Mouse (Mus musculus) spleen, adult 2 months (tissue): ENCODE measurements around the gene Ephb1. TPM values are rescaled to one million over a fixed set of nuclear protein-coding genes. Genes with fewer than 3 reads are reported as not detected.

Experiments
- DNase-seq, 2 experiments: peaks; one replicate each; pipeline versions ENCODE4 v3.0.0 to v3.0.0-alpha.2; 2012 to 2021; ENCODE audit warnings: low spot score in 2 of 2, low read depth in 1 of 2
- H3K27ac ChIP-seq: fragments of 200-500 bp; 2 replicates; pipeline ENCODE4 v1.5.1; 2012; ENCODE audit warnings: low read length, inconsistent platforms; ENCODE audit not compliant: insufficient read depth
- H3K27me3 ChIP-seq: fragments of 200-500 bp; 2 replicates; pipeline ENCODE4 v1.6.1; 2012; ENCODE audit warnings: mild to moderate bottlenecking, moderate library complexity, low read length, inconsistent platforms; ENCODE audit not compliant: control insufficient read depth, insufficient read depth
- H3K36me3 ChIP-seq: fragments of 200-500 bp; 2 replicates; pipeline ENCODE4 v1.6.1; 2012; ENCODE audit warnings: mild to moderate bottlenecking, low read length, inconsistent platforms; ENCODE audit not compliant: control insufficient read depth, insufficient read depth
- H3K4me1 ChIP-seq: fragments of 200-500 bp; 2 replicates; pipeline ENCODE4 v1.6.1; 2011; ENCODE audit warnings: inconsistent platforms; ENCODE audit not compliant: control insufficient read depth, insufficient read depth, insufficient read length
- H3K4me3 ChIP-seq: fragments of 200-500 bp; 2 replicates; pipeline ENCODE4 v1.5.1; 2011; ENCODE audit warnings: mild to moderate bottlenecking, inconsistent platforms; ENCODE audit not compliant: insufficient read depth, insufficient read length; ENCODE audit errors: extremely low read depth
- CTCF ChIP-seq: fragments of 200-500 bp; IDR thresholded peaks from 2 replicates; pipeline ENCODE4 v1.5.1; 2011; ENCODE audit warnings: mild to moderate bottlenecking, inconsistent platforms; ENCODE audit not compliant: insufficient read depth, insufficient read length, insufficient replicate concordance; ENCODE audit errors: extremely low read depth
- POLR2A ChIP-seq: fragments of 200-500 bp; IDR thresholded peaks from 2 replicates; pipeline ENCODE4 v1.6.1; 2011; ENCODE audit warnings: low read depth, low read length, inconsistent platforms
- WGBS: fragments of 180-500 bp; shearing (Covaris S2); methylation state at CpG from one replicate; pipeline ENCODE4 v1.1.7; 2018; 5-methylcytosine and 5-hydroxymethylcytosine counted together
- polyA plus RNA-seq: library from polyadenylated mRNA; depleted of rRNA; stranded (reverse); fragments of >200 nt; gene quantifications from 2 replicates; pipeline ENCODE4 v1.2.3, GENCODE M21; 2012

The Ephb1 gene
- polyA plus RNA-seq, 1 experiment: 0.32 TPM

DNA sequence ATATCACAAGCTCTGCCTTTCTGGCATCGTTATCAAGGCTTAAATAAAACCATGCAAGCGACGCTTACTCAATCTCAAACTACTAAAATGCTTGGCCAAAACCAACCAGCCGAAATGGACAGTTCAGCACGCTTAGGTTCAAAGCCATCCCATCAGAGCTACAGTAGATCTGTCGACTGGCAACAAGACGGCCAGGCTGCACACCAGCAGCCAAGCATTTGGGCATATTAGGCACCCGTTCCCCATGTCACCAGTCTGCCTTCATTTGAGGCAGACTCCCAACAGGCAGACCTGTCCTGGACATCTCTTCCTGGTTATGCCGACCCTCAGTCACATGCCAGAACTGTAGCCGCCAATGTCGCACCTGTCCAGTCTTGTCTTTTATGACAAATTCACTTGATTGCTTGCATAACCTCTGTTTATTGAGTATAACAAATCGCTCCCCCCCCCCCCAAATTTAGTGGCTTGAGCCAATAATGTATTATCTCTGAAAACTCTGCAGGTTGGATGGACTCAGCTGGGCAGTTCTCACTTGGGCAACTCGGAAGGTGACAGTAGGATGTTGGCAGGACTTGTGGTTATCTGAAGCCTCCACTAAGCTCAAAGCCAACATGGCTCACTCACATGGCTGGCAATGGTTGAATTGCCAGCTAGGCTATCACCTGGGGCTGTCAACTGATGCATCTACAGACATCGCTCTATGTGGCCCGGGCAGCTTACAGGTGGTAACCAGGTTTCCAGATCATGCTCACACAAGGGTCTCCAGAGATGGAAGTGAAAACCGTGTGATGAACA, 24.0 kb downstream of the Ephb1 start:
- Histone ChIP-seq H3K36me3 (no peaks in the 10 kb centered on the region), H3K4me3 (no peak overlapping the region), H3K4me1 (no peaks in the 10 kb centered on the region), H3K27ac (no peak overlapping the region), H3K27me3 (no peaks in the 10 kb centered on the region)
- no peak for DNase-seq
- TF ChIP-seq CTCF: no peak
- no peak for TF ChIP-seq POLR2A
- 91% methylated on average over 16 of the region's 16 CpGs for WGBS

DNA sequence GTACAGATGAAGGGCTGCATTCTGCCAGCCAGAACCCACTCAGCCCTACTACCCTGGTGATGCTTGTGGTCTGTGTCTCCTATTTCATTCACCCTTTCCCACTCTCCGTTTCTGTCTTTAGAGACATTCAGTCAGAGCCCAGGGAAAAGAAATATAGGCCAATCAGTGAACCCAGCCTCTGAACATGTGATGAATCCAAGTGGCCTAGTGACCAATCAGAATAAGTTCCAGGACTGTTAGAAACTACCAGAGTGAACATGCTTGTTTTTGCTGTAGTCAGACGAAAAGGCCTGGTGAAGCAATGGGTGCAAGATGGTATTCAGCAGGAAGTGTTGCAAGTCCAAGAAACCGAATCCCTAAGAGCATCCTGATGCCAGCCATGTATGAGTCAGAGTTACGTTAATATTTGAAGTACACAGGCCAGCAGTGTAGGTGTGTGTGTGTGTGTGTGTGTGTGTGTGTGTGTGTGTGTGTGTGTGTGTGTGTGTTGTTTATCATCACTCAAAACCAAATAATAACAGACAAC, 26.8 kb downstream of the Ephb1 start:
- DNase-seq: no peak
- Histone ChIP-seq H3K4me3 (no peak overlapping the region), H3K36me3 (no peaks in the 10 kb centered on the region), H3K27me3 (no peaks in the 10 kb centered on the region), H3K27ac (no peak overlapping the region), H3K4me1 (no peaks in the 10 kb centered on the region)
- TF ChIP-seq CTCF: no peak
- TF ChIP-seq POLR2A: no peak
- WGBS: 73% methylated on average over 4 of the region's 4 CpGs

DNA sequence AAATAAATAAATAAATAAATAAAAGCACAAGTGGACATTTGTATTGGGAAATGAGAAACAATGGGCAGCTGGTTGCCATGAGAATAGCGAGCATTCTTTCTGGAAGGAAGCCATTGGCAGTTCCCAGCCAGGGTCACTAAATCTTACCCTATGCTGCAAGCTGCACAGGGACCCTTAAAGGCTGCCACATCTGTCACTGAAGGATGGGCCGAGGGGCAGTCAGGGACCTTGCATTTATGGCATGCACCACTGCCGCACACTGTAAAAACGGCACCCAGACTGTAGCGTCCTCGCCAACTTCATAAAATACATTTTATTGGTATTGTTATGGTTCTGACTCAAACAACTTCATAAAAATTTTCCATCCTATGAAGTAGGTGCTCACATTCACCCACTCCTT, 39.1 kb downstream of the Ephb1 start:
- no peaks in the 10 kb centered on the region for H3K36me3 ChIP-seq
- no peak for DNase-seq
- whole genome bisulfite sequencing: 80% methylated on average over 6 of the region's 6 CpGs
- H3K4me3 ChIP-seq: no peak overlapping the region
- no peaks in the 10 kb centered on the region for H3K27me3 ChIP-seq
- TF ChIP-seq POLR2A: no peak
- TF ChIP-seq CTCF: no peak
- no peak overlapping the region for H3K27ac ChIP-seq
- no peaks in the 10 kb centered on the region for H3K4me1 ChIP-seq

DNA sequence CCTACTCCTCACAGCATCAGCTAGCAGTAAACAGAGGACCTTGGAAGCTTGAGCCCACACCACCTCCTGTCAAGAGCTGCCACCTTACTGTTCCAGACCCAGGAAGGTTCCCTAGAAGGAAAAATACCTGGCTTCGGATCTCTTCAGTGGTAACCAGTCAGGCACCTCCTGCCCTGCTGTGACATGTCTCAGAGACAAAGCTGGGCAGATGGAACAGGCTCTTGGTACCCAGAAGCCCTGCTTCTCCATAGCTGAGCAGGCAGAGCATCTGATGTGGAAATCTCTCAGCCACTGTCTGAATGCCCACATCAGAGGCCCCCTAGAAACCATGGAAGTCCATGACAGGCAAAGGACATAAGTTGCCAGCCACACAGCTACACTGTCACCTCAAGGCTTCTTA, 39.7 kb downstream of the Ephb1 start:
- no peaks in the 10 kb centered on the region for H3K4me1 ChIP-seq
- 76% methylated on average over 1 of the region's 1 CpGs for WGBS
- no peak overlapping the region for H3K4me3 ChIP-seq
- H3K27ac ChIP-seq: no peak overlapping the region
- DNase-seq: no peak
- no peak for TF ChIP-seq CTCF
- no peak for TF ChIP-seq POLR2A
- no peaks in the 10 kb centered on the region for H3K27me3 ChIP-seq
- H3K36me3 ChIP-seq: no peaks in the 10 kb centered on the region

DNA sequence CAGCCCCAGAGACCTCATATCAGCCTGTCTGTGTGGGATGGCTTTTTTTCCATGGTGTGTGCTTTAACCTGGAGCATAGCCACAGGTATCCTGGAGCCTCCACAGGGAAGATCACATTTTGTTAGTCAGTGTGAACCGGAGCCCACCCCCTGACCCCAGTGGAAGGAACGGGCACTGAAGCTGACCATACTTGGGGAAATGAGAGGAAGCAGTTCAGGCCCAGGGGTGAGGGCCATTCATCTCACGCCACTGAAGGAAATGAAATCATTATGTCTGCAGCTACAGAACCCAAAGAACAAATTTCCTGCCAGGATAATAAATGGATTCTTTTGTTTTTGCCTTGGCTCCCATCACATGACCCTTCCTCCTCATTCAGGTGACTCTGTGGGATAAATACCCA, 44.1 kb downstream of the Ephb1 start:
- 40% methylated on average over 3 of the region's 3 CpGs for WGBS
- Histone ChIP-seq H3K27ac (no peak overlapping the region), H3K4me3 (no peak overlapping the region), H3K27me3 (no peaks in the 10 kb centered on the region), H3K4me1 (no peaks in the 10 kb centered on the region), H3K36me3 (no peaks in the 10 kb centered on the region)
- no peak for DNase-seq
- TF ChIP-seq POLR2A (no peak), CTCF (no peak)

DNA sequence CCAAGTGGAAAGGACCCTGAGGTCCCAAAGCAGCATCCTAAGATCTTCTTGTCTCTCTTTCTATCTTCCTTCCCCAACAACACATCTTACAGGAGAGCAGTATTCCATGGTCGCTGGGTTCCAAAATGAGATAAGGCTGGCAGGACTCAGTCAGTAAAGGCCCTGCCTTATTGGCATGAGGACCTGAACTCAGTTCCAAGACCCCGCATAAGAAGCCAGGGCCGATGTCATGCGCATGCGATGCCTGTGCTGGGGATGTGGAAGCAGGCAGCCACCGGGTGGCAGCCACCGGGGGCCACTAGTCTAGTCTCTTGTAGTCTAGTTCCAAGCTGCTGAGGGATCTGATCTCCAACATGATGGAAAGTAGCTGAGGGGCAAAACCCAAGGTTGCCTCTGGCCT, 45.2 kb downstream of the Ephb1 start:
- no peaks in the 10 kb centered on the region for H3K4me1 ChIP-seq
- DNase-seq: no peak
- TF ChIP-seq CTCF (no peak), POLR2A (no peak)
- no peaks in the 10 kb centered on the region for H3K36me3 ChIP-seq
- WGBS: 91% methylated on average over 7 of the region's 7 CpGs
- no peak overlapping the region for H3K27ac ChIP-seq
- no peaks in the 10 kb centered on the region for H3K27me3 ChIP-seq
- H3K4me3 ChIP-seq: no peak overlapping the region

DNA sequence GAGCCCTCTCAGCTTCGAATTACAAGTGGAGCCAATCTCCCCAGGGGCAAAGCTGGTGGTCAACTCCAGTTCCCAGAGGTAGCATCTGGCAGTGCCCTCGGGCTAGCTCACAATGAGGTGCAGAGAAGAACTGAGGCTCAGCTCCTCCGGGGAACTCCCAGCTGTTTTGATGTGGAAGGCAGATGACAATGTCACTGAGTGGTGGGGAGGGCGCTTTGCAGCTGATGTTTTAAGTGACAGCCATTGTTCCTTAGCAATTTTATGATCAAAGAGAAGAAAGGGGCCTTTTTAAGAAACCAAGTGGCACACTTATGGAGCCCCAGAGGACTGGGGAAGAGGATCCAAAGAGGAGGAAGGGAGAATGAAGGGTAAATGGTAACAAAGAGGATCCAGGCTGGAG, 46.8 kb downstream of the Ephb1 start:
- H3K4me3 ChIP-seq: no peak overlapping the region
- TF ChIP-seq CTCF (no peak), POLR2A (no peak)
- whole genome bisulfite sequencing: 62% methylated on average over 4 of the region's 4 CpGs
- H3K4me1 ChIP-seq: no peaks in the 10 kb centered on the region
- no peak for DNase-seq
- no peak overlapping the region for H3K27ac ChIP-seq
- no peaks in the 10 kb centered on the region for H3K27me3 ChIP-seq
- H3K36me3 ChIP-seq: no peaks in the 10 kb centered on the region
